In the genomic region with DNA sequence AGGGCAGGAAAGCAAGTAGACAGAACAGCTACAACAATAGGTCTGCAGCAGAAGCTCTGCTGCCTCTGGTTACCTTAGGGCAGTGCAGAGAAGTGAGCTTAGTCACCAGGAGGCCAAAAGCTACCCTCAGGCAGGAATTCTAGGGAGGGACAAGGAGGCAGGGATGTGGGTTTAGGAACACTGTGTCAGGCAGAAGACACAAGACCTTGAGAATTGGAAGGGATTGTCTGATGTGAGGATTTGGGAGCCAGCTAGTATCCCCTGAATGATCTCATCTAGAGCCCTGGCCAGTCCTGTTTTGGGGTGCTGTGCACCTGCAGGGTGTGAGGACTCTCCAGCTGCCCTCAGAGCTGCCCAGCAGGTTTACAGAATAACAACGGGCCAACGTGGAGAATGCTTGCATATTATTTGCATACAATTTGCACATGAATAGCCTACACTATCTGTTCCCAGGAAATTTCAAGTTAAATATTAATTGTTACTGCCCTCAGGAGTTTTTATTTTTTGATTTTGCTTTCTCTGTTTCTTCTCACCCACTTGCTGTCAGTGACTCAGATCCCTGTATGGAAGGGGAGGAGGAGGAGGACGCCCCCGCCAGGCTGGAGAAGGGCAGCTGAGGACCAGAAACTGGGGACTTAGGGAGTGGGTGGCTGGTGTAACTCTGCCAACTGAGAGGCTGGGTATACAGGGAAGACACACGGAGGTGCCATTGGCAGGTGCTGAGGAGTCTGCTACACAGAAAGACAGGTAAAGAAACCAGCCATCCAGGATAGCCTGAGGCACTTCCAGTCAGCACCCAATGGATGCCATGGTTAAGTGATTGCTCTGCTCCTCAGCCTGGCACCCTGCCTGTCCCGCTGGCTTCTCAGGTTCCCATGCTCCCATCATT, we compare ENCODE assay signal across 11 mouse cellular contexts.
DNase-seq lines count a peak whose midpoint lies in the region; ATAC-seq and TF ChIP-seq lines count a peak whose summit lies in the region.
"Had no signal": no experiment of that assay in that cellular context is flagged by ENCODE, and none has a peak within 500 bp of the region (broad histone marks: within the 10 kb centered on the region; RNA-seq: fewer than 3 reads in every experiment).

No protein-coding gene starts in this region.

- no peak overlapping the region for H3K4me2 ChIP-seq in hindbrain, embryonic 16.5 days (ENCODE audit: low read length)
- H3K4me2 ChIP-seq in midbrain, embryonic 13.5 days (replicated peaks), result no peak overlapping the region
- H3K4me2 ChIP-seq: embryonic facial prominence, embryonic 12.5 days; lung, embryonic 15.5 days had no signal

- no peak overlapping the region for H3K9ac ChIP-seq in hindbrain, embryonic 16.5 days (ENCODE audit: low read depth, low read length)
- no peak overlapping the region for H3K9ac ChIP-seq in midbrain, embryonic 13.5 days (replicated peaks)
- H3K9ac ChIP-seq: embryonic facial prominence, embryonic 12.5 days; lung, embryonic 15.5 days had no signal

- peak overlapping the region; percentile 17; the same call in 1 of the 2 replicates for H3K27ac ChIP-seq in hindbrain, embryonic 10.5 days
- H3K27ac ChIP-seq in hindbrain, embryonic 16.5 days (ENCODE audit: low read depth, low read length), result no peak overlapping the region
- H3K27ac ChIP-seq in midbrain, embryonic 13.5 days, result peak overlapping the region; percentile 14; the same call in 1 of the 2 replicates
- H3K27ac ChIP-seq: embryonic facial prominence, embryonic 12.5 days; lung, embryonic 15.5 days had no signal

- H3K4me3 ChIP-seq in hindbrain, embryonic 10.5 days, result no peak overlapping the region
- no peak overlapping the region for H3K4me3 ChIP-seq in hindbrain, embryonic 16.5 days (ENCODE audit: low read length)
- H3K4me3 ChIP-seq in midbrain, embryonic 13.5 days (replicated peaks), result no peak overlapping the region
- H3K4me3 ChIP-seq: embryonic facial prominence, embryonic 12.5 days; lung, embryonic 15.5 days had no signal

- H3K27me3 ChIP-seq in hindbrain, embryonic 10.5 days (ENCODE audit: insufficient read depth, poor library complexity, severe bottlenecking), result no peaks in the 10 kb centered on the region
- H3K27me3 ChIP-seq in hindbrain, embryonic 16.5 days (replicated peaks; ENCODE audit: control insufficient read depth, insufficient read depth, low read length), result no peaks in the 10 kb centered on the region
- no peaks in the 10 kb centered on the region for H3K27me3 ChIP-seq in midbrain, embryonic 13.5 days
- H3K27me3 ChIP-seq: embryonic facial prominence, embryonic 12.5 days; lung, embryonic 15.5 days had no signal

- TF ChIP-seq POLR2A in brain, embryonic 14.5 days (IDR thresholded peaks at IDR 0.05; ENCODE audit: borderline replicate concordance, extremely low read depth, insufficient read depth, insufficient read length, poor library complexity, severe bottlenecking), result no peak

- WGBS in hindbrain, embryonic 10.5 days, result 29% methylated on average over 6 of the region's 6 CpGs
- WGBS in hindbrain, embryonic 16.5 days, result 22% methylated on average over 6 of the region's 6 CpGs
- WGBS in midbrain, embryonic 13.5 days, result 31% methylated on average over 6 of the region's 6 CpGs

- H3K4me1 ChIP-seq in hindbrain, embryonic 10.5 days (replicated peaks), result peaks cover 9% of the 10 kb centered on the region; the same call in 1 of the 2 replicates
- no peaks in the 10 kb centered on the region for H3K4me1 ChIP-seq in hindbrain, embryonic 16.5 days (ENCODE audit: control insufficient read depth, insufficient read depth, low read depth, low read length)
- H3K4me1 ChIP-seq in midbrain, embryonic 13.5 days (replicated peaks), result peaks cover 15% of the 10 kb centered on the region
- H3K4me1 ChIP-seq: embryonic facial prominence, embryonic 12.5 days; lung, embryonic 15.5 days had no signal

- no peaks in the 10 kb centered on the region for H3K9me3 ChIP-seq in hindbrain, embryonic 10.5 days
- no peaks in the 10 kb centered on the region for H3K9me3 ChIP-seq in hindbrain, embryonic 16.5 days (ENCODE audit: control insufficient read depth, low read length)
- no peaks in the 10 kb centered on the region for H3K9me3 ChIP-seq in midbrain, embryonic 13.5 days
- H3K9me3 ChIP-seq: embryonic facial prominence, embryonic 12.5 days; lung, embryonic 15.5 days had no signal

- no peaks in the 10 kb centered on the region for H3K36me3 ChIP-seq in hindbrain, embryonic 10.5 days
- H3K36me3 ChIP-seq in hindbrain, embryonic 16.5 days (ENCODE audit: control insufficient read depth, insufficient read depth, low read length), result no peaks in the 10 kb centered on the region
- no peaks in the 10 kb centered on the region for H3K36me3 ChIP-seq in midbrain, embryonic 13.5 days
- H3K36me3 ChIP-seq: embryonic facial prominence, embryonic 12.5 days; lung, embryonic 15.5 days had no signal

- no peak for TF ChIP-seq CTCF in brain, embryonic 14.5 days (IDR thresholded peaks at IDR 0.05; ENCODE audit: borderline replicate concordance, extremely low read depth, insufficient read depth, insufficient read length)

- DNase-seq in hindbrain, embryonic 10.5 days (ENCODE audit: low spot score), result no peak
- peak; percentile 39 for DNase-seq in brain, embryonic 14.5 days (ENCODE audit: low read depth)
- DNase-seq in kidney, postnatal 10 days, result peak; percentile 31
- no peak for DNase-seq in lung, adult 18-20 months
- DNase-seq in urinary bladder, postnatal 10 days (ENCODE audit: low spot score), result no peak

- no peak for ATAC-seq in hindbrain, embryonic 16.5 days
- ATAC-seq in midbrain, embryonic 13.5 days, result peak; percentile 71
- ATAC-seq in erythroid progenitor cell, adult 5-6 weeks (replicated peaks; ENCODE audit: low FRiP score, poor library complexity, severe bottlenecking), result no peak
- ATAC-seq: intestine, embryonic 16.5 days had no signal

Comparison
In these comparisons a context has a peak if more than half of its experiments do, and no peak if none do; other contexts are left out.
1. DNase-seq: peak in brain, embryonic 14.5 days (single experiment) and kidney, postnatal 10 days (single experiment); none in hindbrain, embryonic 10.5 days (single experiment), lung, adult 18-20 months (0 of 2) and urinary bladder, postnatal 10 days (single experiment).